Mouse (Mus musculus) E14TG2a.4 (cell line): ENCODE measurements around the gene Ciao2b.

Experiments
- CTCF ChIP-seq: conservative IDR thresholded peaks from 2 replicates; pipeline ENCODE4 v1.5.1; 2014; ENCODE audit warnings: low read length
- NANOG ChIP-seq: IDR thresholded peaks from 2 replicates; pipeline ENCODE4 v1.6.1; 2014; ENCODE audit warnings: borderline replicate concordance, low read length, mixed read lengths

DNA sequence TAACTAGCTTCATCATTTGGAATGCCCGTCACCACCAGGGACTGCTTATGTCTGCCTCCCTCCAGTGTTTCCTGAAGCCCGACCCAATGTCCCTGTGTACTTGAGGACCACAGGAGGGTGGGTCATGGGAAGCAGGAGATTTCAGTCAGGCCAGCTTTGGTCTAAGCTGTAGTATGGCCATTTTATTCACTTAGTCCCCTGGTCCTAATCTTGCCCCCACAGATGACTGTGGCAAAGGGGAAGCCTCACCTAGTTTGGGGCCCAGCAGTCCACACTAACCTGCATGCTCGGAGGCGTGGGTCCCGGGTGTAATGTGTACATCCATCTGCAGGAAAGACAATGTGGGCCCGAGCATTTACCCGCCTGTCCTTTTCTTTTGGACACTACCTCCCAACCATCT is 1.5 kb downstream of the Ciao2b start:
- TF ChIP-seq CTCF = no peak
- no peak for TF ChIP-seq NANOG
